Mouse (Mus musculus) forebrain, embryonic 16.5 days (tissue): Measurements from ENCODE around the gene Cdipt. TPM values are rescaled to one million over a fixed set of nuclear protein-coding genes. Genes with fewer than 3 reads are reported as not detected.

Experiments used
- ATAC-seq: fragments of 200-750 bp; cut with Nextera tagmentation; 2 replicates; pipeline ENCODE4 v1.8.0; 2017; ENCODE audit warnings: mild to moderate bottlenecking, moderate library complexity
- H3K27ac ChIP-seq: fragments of 300-500 bp; sonication (generic); 2 replicates; pipeline ENCODE4 v1.5.1; 2014; ENCODE audit warnings: low read length, control low read depth
- H3K27me3 ChIP-seq: fragments of 300-500 bp; sonication (generic); replicated peaks from 2 replicates; pipeline ENCODE4 v1.6.1; 2014; ENCODE audit warnings: low read length; ENCODE audit not compliant: control insufficient read depth, insufficient read depth
- H3K36me3 ChIP-seq: fragments of 300-500 bp; sonication (generic); 2 replicates; pipeline ENCODE4 v1.6.1; 2014; ENCODE audit not compliant: control insufficient read depth, insufficient read depth
- H3K4me1 ChIP-seq: fragments of 300-500 bp; sonication (generic); replicated peaks from 2 replicates; pipeline ENCODE4 v1.6.1; 2014; ENCODE audit warnings: low read length; ENCODE audit not compliant: control insufficient read depth, insufficient read depth
- H3K4me2 ChIP-seq: fragments of 300-500 bp; sonication (generic); 2 replicates; pipeline ENCODE4 v1.6.1; 2014; ENCODE audit warnings: mild to moderate bottlenecking, low read length, control low read depth
- H3K4me3 ChIP-seq: fragments of 300-500 bp; sonication (generic); replicated peaks from 2 replicates; pipeline ENCODE4 v1.5.1; 2014; ENCODE audit warnings: mild to moderate bottlenecking, low read length, control low read depth
- H3K9ac ChIP-seq: fragments of 300-500 bp; sonication (generic); replicated peaks from 2 replicates; pipeline ENCODE4 v1.6.1; 2014; ENCODE audit warnings: low read depth, low read length, control low read depth
- H3K9me3 ChIP-seq: fragments of 300-500 bp; sonication (generic); 2 replicates; pipeline ENCODE4 v1.6.1; 2016; ENCODE audit warnings: low read length; ENCODE audit not compliant: control insufficient read depth
- WGBS: fragments of 180-500 bp; shearing (Covaris S2); extraction: QIAGEN DNeasy Blood & Tissue Kit; methylation state at CpG from one replicate; pipeline ENCODE4 v1.1.7; 2014; 5-methylcytosine and 5-hydroxymethylcytosine counted together
- polyA plus RNA-seq: library from polyadenylated mRNA; unstranded; fragments of >200 nt; fragmentation: Nextera tagmentation; extraction: Ambion mirVana; gene quantifications from 2 replicates; pipeline ENCODE4 v1.2.1, GENCODE M21; 2015

Cdipt gene
- polyA plus RNA-seq, 1 experiment from 2014 or later: 122 TPM

- no peaks in the 10 kb centered on the region for H3K9me3 ChIP-seq
- no peak overlapping the region for H3K27ac ChIP-seq
- ATAC-seq: no peak
- H3K4me2 ChIP-seq: no peak overlapping the region
- peaks cover 17% of the 10 kb centered on the region for H3K36me3 ChIP-seq
- H3K9ac ChIP-seq: no peak overlapping the region
- 0 out of 2 replicates have a peak, but pooled peaks cover 8% of the 10 kb centered on the region for H3K27me3 ChIP-seq
- no peak overlapping the region for H3K4me3 ChIP-seq
- no peaks in the 10 kb centered on the region for H3K4me1 ChIP-seq
- whole genome bisulfite sequencing: 25% methylated on average over 19 of the region's 19 CpGs
Measured at GRCm38 (mm10) chr7:126963548-126964286, 12.0 kb upstream of the Cdipt start.

- Histone ChIP-seq H3K27ac (no peak overlapping the region), H3K27me3 (0 out of 2 replicates have a peak, but pooled peaks cover 8% of the 10 kb centered on the region), H3K4me1 (no peaks in the 10 kb centered on the region), H3K36me3 (peaks cover 12% of the 10 kb centered on the region), H3K9me3 (no peaks in the 10 kb centered on the region), H3K4me2 (no peak overlapping the region), H3K9ac (no peak overlapping the region), H3K4me3 (no peak overlapping the region)
- no peak for ATAC-seq
- WGBS: 45% methylated on average over 3 of the region's 3 CpGs
Measured at GRCm38 (mm10) chr7:126965568-126965967, 10.1 kb upstream of the Cdipt start.

- ATAC-seq: no peak
- 62% methylated on average over 6 of the region's 6 CpGs for WGBS
- Histone ChIP-seq H3K27ac (no peak overlapping the region), H3K36me3 (peaks cover 16% of the 10 kb centered on the region), H3K4me1 (no peaks in the 10 kb centered on the region), H3K9me3 (no peaks in the 10 kb centered on the region), H3K27me3 (0 out of 2 replicates have a peak, but pooled peaks cover 1% of the 10 kb centered on the region), H3K4me3 (no peak overlapping the region), H3K9ac (no peak overlapping the region), H3K4me2 (no peak overlapping the region)
Measured at GRCm38 (mm10) chr7:126967361-126967760, 8.4 kb upstream of the Cdipt start.

- WGBS: 9% methylated on average over 8 of the region's 8 CpGs
- Histone ChIP-seq H3K4me2 (peak overlapping the region; percentile 49), H3K27me3 (no peaks in the 10 kb centered on the region), H3K4me1 (peaks cover 15% of the 10 kb centered on the region), H3K9me3 (no peaks in the 10 kb centered on the region), H3K36me3 (peaks cover 19% of the 10 kb centered on the region), H3K27ac (no peak overlapping the region; the same call in 1 of the 2 replicates), H3K4me3 (peak overlapping the region; percentile 78), H3K9ac (peak overlapping the region; percentile 11; the same call in 1 of the 2 replicates)
- ATAC-seq: no peak
Measured at GRCm38 (mm10) chr7:126975493-126975892, 221 bp upstream of the Cdipt start.

- Histone ChIP-seq H3K4me1 (peaks cover 15% of the 10 kb centered on the region), H3K27me3 (no peaks in the 10 kb centered on the region), H3K27ac (peak within 1 kb of the TSS; percentile 99), H3K9ac (peak within 1 kb of the TSS; percentile 95), H3K36me3 (peaks cover 14% of the 10 kb centered on the region), H3K4me2 (peak within 1 kb of the TSS; percentile 92), H3K4me3 (peak within 1 kb of the TSS; percentile 78), H3K9me3 (no peaks in the 10 kb centered on the region)
- ATAC-seq: peak; percentile 98
- 0% methylated on average over 55 of the region's 55 CpGs for WGBS
Measured at GRCm38 (mm10) chr7:126975950-126976866, 494 bp downstream of the Cdipt start, which contains the start of gene Cdiptos. Gene Cdiptos, minus strand, starts transcription at chr7:126976098.

GRCm38 (mm10) chr7:126976878-126977459, 1.3 kb downstream of the Cdipt start:
- H3K4me3 ChIP-seq: peak overlapping the region; percentile 78
- no peak for ATAC-seq
- H3K4me2 ChIP-seq: peak overlapping the region; percentile 92
- H3K9ac ChIP-seq: peak overlapping the region; percentile 95
- H3K4me1 ChIP-seq: peaks cover 15% of the 10 kb centered on the region
- no peak overlapping the region for H3K27ac ChIP-seq
- 31% methylated on average over 14 of the region's 14 CpGs for whole genome bisulfite sequencing
- peaks cover 12% of the 10 kb centered on the region for H3K36me3 ChIP-seq
- no peaks in the 10 kb centered on the region for H3K27me3 ChIP-seq
- no peaks in the 10 kb centered on the region for H3K9me3 ChIP-seq

- Histone ChIP-seq H3K27me3 (no peaks in the 10 kb centered on the region), H3K4me1 (peaks cover 15% of the 10 kb centered on the region), H3K9ac (no peak overlapping the region), H3K9me3 (no peaks in the 10 kb centered on the region), H3K4me2 (no peak overlapping the region), H3K4me3 (no peak overlapping the region), H3K27ac (no peak overlapping the region), H3K36me3 (peaks cover 9% of the 10 kb centered on the region; the same call in 1 of the 2 replicates)
- ATAC-seq: no peak
- 90% methylated on average over 6 of the region's 6 CpGs for WGBS
Measured at GRCm38 (mm10) chr7:126978841-126979240, 3.1 kb downstream of the Cdipt start.

GRCm38 (mm10) chr7:126981601-126982000, 5.9 kb downstream of the Cdipt start:
- no peaks in the 10 kb centered on the region for H3K9me3 ChIP-seq
- peaks cover 9% of the 10 kb centered on the region; the same call in 1 of the 2 replicates for H3K36me3 ChIP-seq
- H3K4me2 ChIP-seq: no peak overlapping the region
- ATAC-seq: no peak
- no peak overlapping the region for H3K9ac ChIP-seq
- no peak overlapping the region for H3K27ac ChIP-seq
- no peak overlapping the region for H3K4me3 ChIP-seq
- WGBS: 80% methylated on average over 2 of the region's 2 CpGs
- H3K27me3 ChIP-seq: no peaks in the 10 kb centered on the region
- peaks cover 10% of the 10 kb centered on the region for H3K4me1 ChIP-seq

GRCm38 (mm10) chr7:126982054-126982453, 6.3 kb downstream of the Cdipt start:
- no peak for ATAC-seq
- H3K27ac ChIP-seq: no peak overlapping the region
- H3K4me3 ChIP-seq: no peak overlapping the region
- H3K27me3 ChIP-seq: no peaks in the 10 kb centered on the region
- H3K4me2 ChIP-seq: no peak overlapping the region
- WGBS: 97% methylated on average over 4 of the region's 4 CpGs
- no peaks in the 10 kb centered on the region for H3K9me3 ChIP-seq
- peaks cover 9% of the 10 kb centered on the region; the same call in 1 of the 2 replicates for H3K36me3 ChIP-seq
- H3K9ac ChIP-seq: no peak overlapping the region
- H3K4me1 ChIP-seq: peaks cover 7% of the 10 kb centered on the region
